Mouse (Mus musculus) lung, postnatal 0 days (tissue): ENCODE measurements at regions not wholly inside any gene's neighbourhood (a gene's known extent, or its start where the extent isn't known, plus 50 kb on each side); places are given as distances from the start of the nearest gene placed in this dataset.

Experiments used
- CTCF ChIP-seq: IDR thresholded peaks from 2 replicates; pipeline ENCODE4 v1.5.1; 2016; ENCODE audit warnings: antibody characterized with exemption, mild to moderate bottlenecking
- EP300 ChIP-seq: IDR thresholded peaks from 2 replicates; pipeline ENCODE4 v1.6.1; 2016; ENCODE audit warnings: antibody characterized with exemption, mild to moderate bottlenecking, control low read depth

DNA sequence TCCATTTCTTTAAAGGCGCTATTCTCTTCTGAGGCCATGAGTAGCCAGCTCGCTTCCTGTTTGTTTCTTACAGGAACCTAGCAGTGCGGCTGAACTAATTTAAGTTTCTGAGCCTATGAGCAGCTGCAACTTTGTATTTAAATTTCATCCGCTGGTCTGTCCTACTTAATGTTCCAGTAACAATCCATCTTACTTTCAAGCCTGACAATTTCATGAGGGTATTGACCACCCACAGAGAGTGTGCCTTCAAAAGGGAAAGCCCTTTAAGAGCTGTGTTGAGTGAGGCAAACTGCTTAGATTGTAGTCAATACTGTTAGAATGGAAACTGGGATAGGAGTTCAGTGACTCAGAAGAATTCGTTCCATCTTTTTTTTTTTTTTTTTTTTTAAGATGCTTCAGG is 225.7 kb upstream of the Tenm3 start:
- TF ChIP-seq CTCF (no peak), EP300 (no peak)
